Mouse (Mus musculus) neural tube, embryonic 11.5 days (tissue): Measurements from ENCODE around the gene Fuom. TPM values are rescaled to one million over a fixed set of nuclear protein-coding genes. Genes with fewer than 3 reads are reported as not detected.

Source experiments
- ATAC-seq: fragments of 200-750 bp; cut with Nextera tagmentation; 2 replicates; pipeline ENCODE4 v1.8.0; 2017; ENCODE audit warnings: moderate number of reproducible peaks, mild to moderate bottlenecking, moderate TSS enrichment, moderate library complexity; ENCODE audit not compliant: insufficient read depth, low FRiP score, low TSS enrichment
- DNase-seq: peaks from one replicate; pipeline ENCODE4 v3.0.0-alpha.2; 2015; ENCODE audit warnings: low spot score
- H3K27ac ChIP-seq: fragments of 300-500 bp; sonication (generic); 2 replicates; pipeline ENCODE4 v1.5.1; 2014; ENCODE audit warnings: low read depth, mild to moderate bottlenecking, low read length
- H3K27me3 ChIP-seq: fragments of 300-500 bp; sonication (generic); 2 replicates; pipeline ENCODE4 v1.6.1; 2014; ENCODE audit warnings: mild to moderate bottlenecking, low read length, mixed read lengths; ENCODE audit not compliant: control insufficient read depth, insufficient read depth
- H3K36me3 ChIP-seq: fragments of 300-500 bp; sonication (generic); 2 replicates; pipeline ENCODE4 v1.6.1; 2014; ENCODE audit warnings: mild to moderate bottlenecking, low read length, moderate library complexity, mixed read lengths; ENCODE audit not compliant: control insufficient read depth, insufficient read depth
- H3K4me1 ChIP-seq: fragments of 300-500 bp; sonication (generic); 2 replicates; pipeline ENCODE4 v1.6.1; 2014; ENCODE audit warnings: low read length, mixed read lengths; ENCODE audit not compliant: control insufficient read depth, insufficient read depth
- H3K4me2 ChIP-seq: fragments of 300-500 bp; sonication (generic); 2 replicates; pipeline ENCODE4 v1.6.1; 2014; ENCODE audit warnings: low read depth, mild to moderate bottlenecking, moderate library complexity
- H3K4me3 ChIP-seq: fragments of 300-500 bp; sonication (generic); 2 replicates; pipeline ENCODE4 v1.5.1; 2014; ENCODE audit warnings: low read depth, low read length
- H3K9ac ChIP-seq: fragments of 300-500 bp; sonication (generic); 2 replicates; pipeline ENCODE4 v1.6.1; 2014; ENCODE audit warnings: mild to moderate bottlenecking, low read length
- H3K9me3 ChIP-seq: fragments of 300-500 bp; sonication (generic); 2 replicates; pipeline ENCODE4 v1.6.1; 2016; ENCODE audit warnings: low read length; ENCODE audit not compliant: control insufficient read depth
- WGBS: fragments of 180-500 bp; shearing (Covaris S2); extraction: QIAGEN DNeasy Blood & Tissue Kit; methylation state at CpG from one replicate; pipeline ENCODE4 v1.1.7; 2014; 5-methylcytosine and 5-hydroxymethylcytosine counted together
- polyA plus RNA-seq: library from polyadenylated mRNA; unstranded; fragments of >200 nt; fragmentation: Nextera tagmentation; extraction: Ambion mirVana; gene quantifications from 2 replicates; pipeline ENCODE4 v1.2.1, GENCODE M21; 2014

Gene Fuom
- polyA plus RNA-seq, 1 experiment from 2014 or later, result 12.8 TPM

GRCm38 (mm10) chr7:140094954-140095353 lies 7.3 kb downstream of the Fuom start:
- DNase-seq, result no peak
- WGBS, result 66% methylated on average over 5 of the region's 5 CpGs
- no peaks in the 10 kb centered on the region for H3K9me3 ChIP-seq
- no peak overlapping the region for H3K4me3 ChIP-seq
- H3K9ac ChIP-seq, result no peak overlapping the region
- no peak for ATAC-seq
- no peaks in the 10 kb centered on the region for H3K4me1 ChIP-seq
- no peaks in the 10 kb centered on the region for H3K36me3 ChIP-seq
- H3K27ac ChIP-seq, result no peak overlapping the region
- H3K4me2 ChIP-seq, result no peak overlapping the region
- H3K27me3 ChIP-seq, result no peaks in the 10 kb centered on the region

- DNase-seq (no peak), ATAC-seq (no peak)
- no peaks in the 10 kb centered on the region for H3K36me3 ChIP-seq
- H3K27ac ChIP-seq, result no peak within 1 kb of the TSS
- no peak within 1 kb of the TSS for H3K9ac ChIP-seq
- no peak within 1 kb of the TSS for H3K4me3 ChIP-seq
- no peaks in the 10 kb centered on the region for H3K27me3 ChIP-seq
- WGBS, result 58% methylated on average over 5 of the region's 5 CpGs
- H3K4me1 ChIP-seq, result no peaks in the 10 kb centered on the region
- H3K4me2 ChIP-seq, result no peak within 1 kb of the TSS
- H3K9me3 ChIP-seq, result no peaks in the 10 kb centered on the region
Observed at GRCm38 (mm10) chr7:140092924-140093528, 9.2 kb downstream of the Fuom start, which contains the start of gene Prap1. TSS of gene Prap1 (plus strand) at chr7:140093395.

GRCm38 (mm10) chr7:140090601-140091000 lies 11.6 kb downstream of the Fuom start:
- no peak overlapping the region for H3K4me3 ChIP-seq
- DNase-seq (no peak), ATAC-seq (no peak)
- no peaks in the 10 kb centered on the region for H3K36me3 ChIP-seq
- 81% methylated on average over 10 of the region's 10 CpGs for WGBS
- H3K4me1 ChIP-seq, result no peaks in the 10 kb centered on the region
- no peak overlapping the region for H3K27ac ChIP-seq
- H3K9ac ChIP-seq, result no peak overlapping the region
- H3K4me2 ChIP-seq, result no peak overlapping the region
- H3K9me3 ChIP-seq, result no peaks in the 10 kb centered on the region
- no peaks in the 10 kb centered on the region for H3K27me3 ChIP-seq

GRCm38 (mm10) chr7:140082242-140082678 lies 20.0 kb downstream of the Fuom start, which contains the start of gene Caly:
TSS of gene Caly (minus strand) at chr7:140082548.
- 7% methylated on average over 18 of the region's 18 CpGs for WGBS
- H3K27ac ChIP-seq, result 0 out of 2 replicates have a peak within 1 kb of the TSS, but pooled peaks have one; percentile 29

GRCm38 (mm10) chr7:140081408-140082241 lies 20.6 kb downstream of the Fuom start:
- Histone ChIP-seq H3K9ac (peak overlapping the region; percentile 18), H3K9me3 (no peaks in the 10 kb centered on the region)
- DNase-seq, result no peak

More at GRCm38 (mm10) chr7:140082242-140082678, 20.0 kb downstream of the Fuom start, which contains the start of gene Caly:
- H3K4me1 ChIP-seq, result peaks cover 14% of the 10 kb centered on the region
- DNase-seq (peak; percentile 82), ATAC-seq (peak; percentile 72)
- peak within 1 kb of the TSS; percentile 50 for H3K4me2 ChIP-seq
- peaks cover 24% of the 10 kb centered on the region for H3K27me3 ChIP-seq
- H3K9ac ChIP-seq, result peak within 1 kb of the TSS; percentile 18
- H3K4me3 ChIP-seq, result peak within 1 kb of the TSS; percentile 27
- no peaks in the 10 kb centered on the region for H3K9me3 ChIP-seq
- H3K36me3 ChIP-seq, result no peaks in the 10 kb centered on the region

GRCm38 (mm10) chr7:140080503-140081156 lies 21.6 kb downstream of the Fuom start:
- Histone ChIP-seq H3K36me3 (no peaks in the 10 kb centered on the region), H3K4me3 (peak overlapping the region; percentile 27), H3K27ac (peak overlapping the region; percentile 40; the same call in 1 of the 2 replicates), H3K27me3 (peaks cover 24% of the 10 kb centered on the region), H3K9me3 (no peaks in the 10 kb centered on the region), H3K9ac (peak overlapping the region; percentile 23; the same call in 1 of the 2 replicates), H3K4me2 (peak overlapping the region; percentile 50), H3K4me1 (peaks cover 14% of the 10 kb centered on the region)
- DNase-seq, result peak; percentile 91
- WGBS, result 3% methylated on average over 24 of the region's 24 CpGs
- peak; percentile 80 for ATAC-seq

More at GRCm38 (mm10) chr7:140081408-140082241, 20.6 kb downstream of the Fuom start:
- H3K27ac ChIP-seq, result no peak overlapping the region
- H3K27me3 ChIP-seq, result peaks cover 24% of the 10 kb centered on the region
- ATAC-seq, result 0 out of 2 replicates have a peak, but pooled peaks have one; percentile 25
- peak overlapping the region; percentile 27 for H3K4me3 ChIP-seq
- peak overlapping the region; percentile 50 for H3K4me2 ChIP-seq
- H3K36me3 ChIP-seq, result no peaks in the 10 kb centered on the region
- 15% methylated on average over 20 of the region's 20 CpGs for WGBS
- H3K4me1 ChIP-seq, result peaks cover 14% of the 10 kb centered on the region

- H3K27ac ChIP-seq, result no peak overlapping the region
- WGBS, result 5% methylated on average over 5 of the region's 5 CpGs
Observed at GRCm38 (mm10) chr7:140078711-140079110, 23.5 kb downstream of the Fuom start.

GRCm38 (mm10) chr7:140077698-140078097 lies 24.5 kb downstream of the Fuom start:
- DNase-seq (no peak), ATAC-seq (no peak)
- WGBS, result 83% methylated on average over 6 of the region's 6 CpGs
- Histone ChIP-seq H3K9me3 (no peaks in the 10 kb centered on the region), H3K4me3 (no peak overlapping the region), H3K27ac (no peak overlapping the region), H3K9ac (no peak overlapping the region), H3K4me1 (peaks cover 14% of the 10 kb centered on the region), H3K36me3 (no peaks in the 10 kb centered on the region), H3K4me2 (no peak overlapping the region), H3K27me3 (peaks cover 24% of the 10 kb centered on the region)

More at GRCm38 (mm10) chr7:140078711-140079110, 23.5 kb downstream of the Fuom start:
- Histone ChIP-seq H3K4me2 (no peak overlapping the region), H3K9me3 (no peaks in the 10 kb centered on the region), H3K4me3 (no peak overlapping the region), H3K4me1 (peaks cover 14% of the 10 kb centered on the region), H3K27me3 (peaks cover 24% of the 10 kb centered on the region), H3K9ac (no peak overlapping the region), H3K36me3 (no peaks in the 10 kb centered on the region)
- ATAC-seq, result no peak
- peak; percentile 83 for DNase-seq
